Mouse (Mus musculus): Measurements from ENCODE around the gene Lyrm7.

DNA sequence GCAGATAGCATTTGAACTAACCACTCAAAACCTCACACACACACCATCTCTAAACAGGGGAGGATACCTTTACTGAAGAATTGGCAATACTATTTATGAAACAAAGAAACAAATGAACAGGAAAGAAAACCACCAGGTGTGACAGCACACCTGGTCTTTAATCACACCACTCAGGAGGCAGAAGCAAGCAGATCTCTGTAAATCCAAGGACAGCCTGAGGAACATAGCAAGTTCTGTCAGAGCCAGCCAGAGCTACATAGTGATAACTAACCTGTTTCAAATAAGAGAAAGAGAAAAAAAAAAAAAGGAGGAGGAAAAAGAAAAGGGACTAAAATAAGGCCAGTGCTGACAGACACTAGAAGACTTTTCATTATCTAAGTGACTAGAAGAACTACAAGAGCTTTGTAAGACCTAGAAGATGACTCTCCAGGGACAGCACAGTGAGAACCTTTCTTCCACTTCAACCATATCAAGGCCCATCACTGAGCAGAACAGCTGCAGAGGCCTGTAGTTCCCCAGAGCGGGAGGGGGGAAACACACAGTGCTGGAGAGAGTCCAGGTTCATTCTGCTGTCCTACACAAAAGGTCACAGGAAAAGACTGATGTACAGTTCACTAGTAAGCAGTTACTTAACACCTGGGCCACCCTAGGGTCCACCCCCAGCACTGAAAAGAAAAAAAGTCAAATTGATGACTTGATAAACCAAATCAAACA lies 82.4 kb downstream of the Lyrm7 start:
- TF ChIP-seq CTCF (IDR thresholded peaks at IDR 0.05; ENCODE audit: low read depth, low read length), result no peak
- no peak for TF ChIP-seq EP300 (IDR thresholded peaks at IDR 0.05; ENCODE audit: insufficient read depth, low read depth, low read length)
- no peak for TF ChIP-seq POLR2A (IDR thresholded peaks at IDR 0.05; ENCODE audit: insufficient read depth, low read length)
